Mouse (Mus musculus): ENCODE results near the gene Pif1.

DNA sequence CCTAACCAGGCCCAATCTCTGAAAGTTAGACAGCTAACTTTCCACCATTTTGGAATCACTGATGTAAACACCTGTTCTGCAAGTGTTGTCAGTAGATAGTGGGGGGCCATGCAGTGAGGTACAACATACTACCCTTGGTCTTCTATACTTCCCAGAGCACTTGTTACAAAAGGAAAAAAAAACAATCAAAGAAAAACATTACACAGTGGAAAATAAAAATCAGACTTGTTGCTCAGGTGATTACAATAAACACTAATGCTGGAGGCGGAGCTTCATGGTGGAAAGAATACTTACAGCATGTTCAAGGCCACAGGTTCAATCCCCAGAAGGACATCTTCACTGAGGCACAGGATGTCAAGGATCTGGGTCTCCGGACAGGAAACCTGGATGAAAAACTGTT lies 34.2 kb upstream of the Pif1 start:
- TF ChIP-seq POLR2A (IDR thresholded peaks at IDR 0.05; ENCODE audit: low read depth, low read length), result no peak
- TF ChIP-seq CTCF (conservative IDR thresholded peaks at IDR 0.05; ENCODE audit: insufficient read depth, insufficient read length, low read depth, low read length), result no peak
